Mouse (Mus musculus) limb, embryonic 14.5 days (tissue): ENCODE data around the gene Smco3. TPM values are rescaled to one million over a fixed set of nuclear protein-coding genes. Genes with fewer than 3 reads are reported as not detected.
A peak's percentile ranks its signal among the peaks of the same experiment; 100 is the strongest.

Experiments used
- ATAC-seq: fragments of 200-750 bp; cut with Nextera tagmentation; 2 replicates; pipeline ENCODE4 v1.8.0; 2017; ENCODE audit warnings: low read depth, moderate number of reproducible peaks, moderate TSS enrichment; ENCODE audit not compliant: low FRiP score
- DNase-seq: peaks from one replicate; pipeline ENCODE4 v3.0.0-alpha.2; 2015; ENCODE audit warnings: low spot score
- H3K27ac ChIP-seq: fragments of 300-500 bp; sonication (generic); replicated peaks from 2 replicates; pipeline ENCODE4 v1.5.1; 2014; ENCODE audit warnings: low read depth, mild to moderate bottlenecking, low read length, moderate library complexity, mixed read lengths
- H3K27me3 ChIP-seq: fragments of 300-500 bp; sonication (generic); 2 replicates; pipeline ENCODE4 v1.6.1; 2014; ENCODE audit warnings: low read length, mixed read lengths; ENCODE audit not compliant: control insufficient read depth, insufficient read depth
- H3K36me3 ChIP-seq: fragments of 300-500 bp; sonication (generic); 2 replicates; pipeline ENCODE4 v1.6.1; 2014; ENCODE audit warnings: mild to moderate bottlenecking, low read length, moderate library complexity, mixed read lengths; ENCODE audit not compliant: control insufficient read depth, insufficient read depth
- H3K4me1 ChIP-seq: fragments of 300-500 bp; sonication (generic); 2 replicates; pipeline ENCODE4 v1.6.1; 2014; ENCODE audit warnings: antibody characterized with exemption, low read length, mixed read lengths; ENCODE audit not compliant: control insufficient read depth, insufficient read depth
- H3K4me2 ChIP-seq: fragments of 300-500 bp; sonication (generic); replicated peaks from 2 replicates; pipeline ENCODE4 v1.6.1; 2014; ENCODE audit warnings: low read depth, mild to moderate bottlenecking, low read length, moderate library complexity; ENCODE audit not compliant: severe bottlenecking
- H3K4me3 ChIP-seq: fragments of 300-500 bp; sonication (generic); replicated peaks from 2 replicates; pipeline ENCODE4 v1.5.1; 2014; ENCODE audit warnings: low read length
- H3K9ac ChIP-seq: fragments of 300-500 bp; sonication (generic); 2 replicates; pipeline ENCODE4 v1.6.1; 2014; ENCODE audit warnings: mild to moderate bottlenecking, low read depth, low read length, moderate library complexity; ENCODE audit not compliant: severe bottlenecking
- H3K9me3 ChIP-seq: fragments of 300-500 bp; sonication (generic); 2 replicates; pipeline ENCODE4 v1.6.1; 2016; ENCODE audit warnings: low read length; ENCODE audit not compliant: control insufficient read depth
- POLR2A ChIP-seq: fragments of 200-500 bp; IDR thresholded peaks from 2 replicates; pipeline ENCODE4 v1.8.0; 2012; ENCODE audit warnings: inconsistent platforms, mild to moderate bottlenecking, moderate library complexity, borderline replicate concordance; ENCODE audit not compliant: insufficient read depth, insufficient read length; ENCODE audit errors: extremely low read depth
- WGBS: fragments of 180-500 bp; shearing (Covaris S2); extraction: QIAGEN DNeasy Blood & Tissue Kit; methylation state at CpG from one replicate; pipeline ENCODE4 v1.1.7; 2014; 5-methylcytosine and 5-hydroxymethylcytosine counted together
- polyA plus RNA-seq, 2 experiments: library from polyadenylated mRNA; depleted of rRNA in 1 of 2; stranded (reverse) in 1 of 2; unstranded in 1 of 2; fragments of >200 nt; fragmentation: Nextera tagmentation in 1 of 2; extraction: Ambion mirVana in 1 of 2; gene quantifications; 2 replicates each; pipeline versions ENCODE4 v1.2.1 to v1.2.3; 2012 to 2014

Smco3 gene
- polyA plus RNA-seq, 2 experiments: 0.97 to 1.4 TPM

- H3K4me3 ChIP-seq: no peak overlapping the region
- H3K36me3 ChIP-seq: no peaks in the 10 kb centered on the region
- H3K27me3 ChIP-seq: no peaks in the 10 kb centered on the region
- peaks cover 9% of the 10 kb centered on the region; the same call in 1 of the 2 replicates for H3K4me1 ChIP-seq
- H3K4me2 ChIP-seq: no peak overlapping the region
- H3K9ac ChIP-seq: no peak overlapping the region
- H3K9me3 ChIP-seq: no peaks in the 10 kb centered on the region
- WGBS: 61% methylated on average over 1 of the region's 1 CpGs
- no peak overlapping the region for H3K27ac ChIP-seq
- ATAC-seq (no peak), DNase-seq (no peak)
- no peak for TF ChIP-seq POLR2A
These were observed 40.1 kb downstream of the Smco3 start for GRCm38 (mm10) chr6:136795110-136795509.

- H3K27ac ChIP-seq: no peak overlapping the region
- no peak for TF ChIP-seq POLR2A
- H3K4me1 ChIP-seq: peaks cover 9% of the 10 kb centered on the region; the same call in 1 of the 2 replicates
- DNase-seq (no peak), ATAC-seq (0 out of 2 replicates have a peak, but pooled peaks have one; percentile 25)
- no peaks in the 10 kb centered on the region for H3K27me3 ChIP-seq
- no peaks in the 10 kb centered on the region for H3K9me3 ChIP-seq
- H3K9ac ChIP-seq: peak overlapping the region; percentile 52
- H3K36me3 ChIP-seq: no peaks in the 10 kb centered on the region
- peak overlapping the region; percentile 80 for H3K4me2 ChIP-seq
- H3K4me3 ChIP-seq: peak overlapping the region; percentile 36
- WGBS: under 1% methylated on average over 22 of the region's 24 CpGs
These were observed 41.3 kb downstream of the Smco3 start for GRCm38 (mm10) chr6:136793831-136794525.

GRCm38 (mm10) chr6:136792884-136793758, 42.1 kb downstream of the Smco3 start:
- Histone ChIP-seq H3K4me1 (peaks cover 9% of the 10 kb centered on the region; the same call in 1 of the 2 replicates), H3K27ac (no peak overlapping the region), H3K27me3 (no peaks in the 10 kb centered on the region), H3K9ac (peak overlapping the region; percentile 52), H3K9me3 (no peaks in the 10 kb centered on the region), H3K36me3 (no peaks in the 10 kb centered on the region), H3K4me2 (peak overlapping the region; percentile 80), H3K4me3 (peak overlapping the region; percentile 36)
- whole genome bisulfite sequencing: 7% methylated on average over 16 of the region's 16 CpGs
- ATAC-seq: no peak
- no peak for DNase-seq
- TF ChIP-seq POLR2A: no peak

GRCm38 (mm10) chr6:136789391-136789971, 45.8 kb downstream of the Smco3 start:
- no peak overlapping the region for H3K27ac ChIP-seq
- H3K4me1 ChIP-seq: peaks cover 9% of the 10 kb centered on the region; the same call in 1 of the 2 replicates
- no peak for DNase-seq
- no peak for TF ChIP-seq POLR2A
- H3K4me3 ChIP-seq: no peak overlapping the region
- H3K36me3 ChIP-seq: no peaks in the 10 kb centered on the region
- ATAC-seq: no peak
- no peak overlapping the region for H3K4me2 ChIP-seq
- no peaks in the 10 kb centered on the region for H3K9me3 ChIP-seq
- no peaks in the 10 kb centered on the region for H3K27me3 ChIP-seq
- H3K9ac ChIP-seq: no peak overlapping the region
- WGBS: 64% methylated on average over 5 of the region's 5 CpGs

- Histone ChIP-seq H3K9ac (no peak overlapping the region), H3K27me3 (no peaks in the 10 kb centered on the region), H3K4me1 (peaks cover 4% of the 10 kb centered on the region; the same call in 1 of the 2 replicates), H3K4me3 (no peak overlapping the region), H3K36me3 (no peaks in the 10 kb centered on the region), H3K27ac (no peak overlapping the region), H3K4me2 (no peak overlapping the region), H3K9me3 (no peaks in the 10 kb centered on the region; the same call in 1 of the 2 replicates)
- TF ChIP-seq POLR2A: no peak
- ATAC-seq (no peak), DNase-seq (no peak)
- 75% methylated on average over 9 of the region's 9 CpGs for WGBS
These were observed 52.5 kb downstream of the Smco3 start for GRCm38 (mm10) chr6:136782761-136783160.
